Mouse (Mus musculus) gastrocnemius, postnatal 25 days (tissue): ENCODE results near the gene Hnrnph1. TPM values are rescaled to one million over a fixed set of nuclear protein-coding genes. Genes with fewer than 3 reads are reported as not detected.

Experiments used
- DNase-seq: peaks from one replicate; pipeline ENCODE4 v3.0.0; 2022
- total RNA-seq, 2 experiments: library from RNA; stranded (reverse); gene quantifications; 1 replicate in 1 of 2; 2 replicates in 1 of 2; pipeline ENCODE4 v1.2.3; 2021

Hnrnph1 gene
- total RNA-seq, 2 experiments from 2014 or later, result 79.5 to 83.6 TPM

- DNase-seq, result no peak
These were observed 3.7 kb upstream of the Hnrnph1 start for GRCm38 (mm10) chr11:50373086-50373485.

- no peak for DNase-seq
These were observed 3.2 kb upstream of the Hnrnph1 start for GRCm38 (mm10) chr11:50373621-50374020.

- no peak for DNase-seq
These were observed 2.3 kb upstream of the Hnrnph1 start for GRCm38 (mm10) chr11:50374286-50375015.

- no peak for DNase-seq
These were observed 1.4 kb upstream of the Hnrnph1 start for GRCm38 (mm10) chr11:50375421-50375820.

- DNase-seq, result no peak
These were observed 517 bp upstream of the Hnrnph1 start for GRCm38 (mm10) chr11:50376156-50376790.

GRCm38 (mm10) chr11:50377892-50378684, 1.3 kb downstream of the Hnrnph1 start:
- peak; percentile 92 for DNase-seq

- no peak for DNase-seq
These were observed 2.4 kb downstream of the Hnrnph1 start for GRCm38 (mm10) chr11:50379023-50379752.

- DNase-seq, result no peak
These were observed 4.5 kb downstream of the Hnrnph1 start for GRCm38 (mm10) chr11:50381311-50381710.

GRCm38 (mm10) chr11:50387167-50387679, 10.4 kb downstream of the Hnrnph1 start:
- no peak for DNase-seq

GRCm38 (mm10) chr11:50387697-50388096, 10.9 kb downstream of the Hnrnph1 start:
- DNase-seq, result no peak

GRCm38 (mm10) chr11:50388217-50388929, 11.6 kb downstream of the Hnrnph1 start:
- no peak for DNase-seq

GRCm38 (mm10) chr11:50389011-50389410, 12.2 kb downstream of the Hnrnph1 start:
- DNase-seq, result no peak

- DNase-seq, result no peak
These were observed 12.8 kb downstream of the Hnrnph1 start for GRCm38 (mm10) chr11:50389616-50390015.

- DNase-seq, result no peak
These were observed 14.6 kb downstream of the Hnrnph1 start for GRCm38 (mm10) chr11:50391272-50391960.

- no peak for DNase-seq
These were observed 16.5 kb downstream of the Hnrnph1 start for GRCm38 (mm10) chr11:50393306-50393705.

- no peak for DNase-seq
These were observed 17.9 kb downstream of the Hnrnph1 start for GRCm38 (mm10) chr11:50394731-50395130.

- DNase-seq, result no peak
These were observed 20.0 kb downstream of the Hnrnph1 start for GRCm38 (mm10) chr11:50396766-50397307.

GRCm38 (mm10) chr11:50397316-50397715, 20.5 kb downstream of the Hnrnph1 start:
- no peak for DNase-seq

- no peak for DNase-seq
These were observed 22.0 kb downstream of the Hnrnph1 start for GRCm38 (mm10) chr11:50398803-50399202.

GRCm38 (mm10) chr11:50402481-50402880, 25.7 kb downstream of the Hnrnph1 start:
- no peak for DNase-seq
